Mouse (Mus musculus): ENCODE results near the gene Tcp11. TPM values are rescaled to one million over a fixed set of nuclear protein-coding genes. Genes with fewer than 3 reads are reported as not detected.

The Tcp11 gene
- polyA plus RNA-seq, 1 experiment from 2014 or later = 1.5 TPM

DNA sequence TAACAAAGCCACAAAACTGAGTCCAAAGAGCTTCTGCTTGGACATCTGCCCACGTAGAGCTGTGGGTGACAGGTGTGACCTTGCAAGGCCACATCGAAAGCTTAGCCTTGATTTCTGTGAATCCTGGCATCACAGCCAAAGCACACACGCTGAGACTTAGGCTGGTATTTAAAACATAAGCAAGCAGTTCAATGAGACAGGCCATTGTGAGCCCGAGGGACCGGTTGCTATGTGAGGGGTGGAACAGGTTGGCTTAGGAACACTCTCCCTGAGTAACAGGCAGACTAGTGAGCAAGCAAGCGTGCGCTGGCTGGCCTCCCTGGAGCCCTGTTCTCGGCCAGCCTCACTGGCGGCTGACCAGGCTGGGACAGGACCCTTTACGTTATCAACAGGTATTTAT is 58.5 kb downstream of the Tcp11 start:
- Histone ChIP-seq H3K9me3 (no peaks in the 10 kb centered on the region), H3K9ac (no peak overlapping the region), H3K4me3 (no peak overlapping the region), H3K4me2 (no peak overlapping the region), H3K27me3 (no peaks in the 10 kb centered on the region), H3K4me1 (replicated peaks) (peaks cover 84% of the 10 kb centered on the region), H3K27ac (replicated peaks) (peak overlapping the region; percentile 18), H3K36me3 (no peaks in the 10 kb centered on the region)
- no peak for ATAC-seq (ENCODE audit: low FRiP score, low read depth)
- WGBS = 54% methylated on average over 10 of the region's 10 CpGs

DNA sequence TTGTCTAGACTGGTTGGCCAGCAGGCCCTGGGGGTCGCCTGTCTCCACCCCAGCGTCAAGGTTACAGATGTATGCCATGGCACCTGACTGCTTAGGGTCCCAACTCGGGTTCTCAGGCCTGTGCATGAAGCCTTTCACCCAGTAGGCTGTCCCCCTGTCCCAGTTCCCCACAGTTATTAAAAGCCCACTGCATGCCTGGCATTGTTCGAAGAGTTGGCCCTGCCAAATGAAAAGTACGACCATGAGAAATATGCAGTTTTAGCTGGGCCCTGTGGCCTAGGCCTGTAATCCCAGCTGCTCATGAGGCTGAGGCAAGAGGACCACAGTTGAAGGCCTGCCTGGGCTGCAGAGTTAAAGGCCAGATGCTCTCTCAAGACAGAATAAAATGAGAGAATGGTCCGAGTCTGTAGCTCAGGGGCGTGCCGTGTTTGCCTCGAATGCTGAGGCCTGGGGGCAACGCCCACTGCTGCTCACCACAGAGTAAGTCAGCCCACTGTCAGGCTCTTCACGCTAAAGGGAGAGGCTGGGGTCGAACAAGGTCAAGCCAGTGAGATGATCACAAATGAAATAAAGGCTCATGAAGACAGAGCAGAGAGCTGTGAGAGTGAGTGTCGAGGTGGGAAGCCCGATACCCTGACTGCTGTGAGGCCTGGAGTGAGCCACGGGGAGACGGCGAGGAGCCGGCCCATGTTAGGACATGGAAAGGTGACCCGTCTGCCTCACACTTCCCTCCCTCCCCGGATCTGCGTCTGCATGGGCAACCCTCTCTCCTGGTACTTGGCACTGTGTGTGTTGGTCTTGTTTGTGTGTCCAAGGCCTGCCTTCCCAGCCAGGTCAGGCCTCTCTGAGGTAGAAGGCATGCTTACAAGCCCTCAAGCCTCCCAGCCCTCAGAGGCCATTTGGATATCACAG is 60.4 kb downstream of the Tcp11 start:
- no peak overlapping the region for H3K4me2 ChIP-seq
- no peaks in the 10 kb centered on the region for H3K36me3 ChIP-seq
- no peak overlapping the region for H3K27ac ChIP-seq (replicated peaks)
- H3K4me3 ChIP-seq = no peak overlapping the region
- peaks cover 70% of the 10 kb centered on the region for H3K4me1 ChIP-seq (replicated peaks)
- no peaks in the 10 kb centered on the region for H3K9me3 ChIP-seq
- no peaks in the 10 kb centered on the region for H3K27me3 ChIP-seq
- ATAC-seq (ENCODE audit: low FRiP score, low read depth) = no peak
- 65% methylated on average over 21 of the region's 21 CpGs for WGBS
- H3K9ac ChIP-seq = no peak overlapping the region

DNA sequence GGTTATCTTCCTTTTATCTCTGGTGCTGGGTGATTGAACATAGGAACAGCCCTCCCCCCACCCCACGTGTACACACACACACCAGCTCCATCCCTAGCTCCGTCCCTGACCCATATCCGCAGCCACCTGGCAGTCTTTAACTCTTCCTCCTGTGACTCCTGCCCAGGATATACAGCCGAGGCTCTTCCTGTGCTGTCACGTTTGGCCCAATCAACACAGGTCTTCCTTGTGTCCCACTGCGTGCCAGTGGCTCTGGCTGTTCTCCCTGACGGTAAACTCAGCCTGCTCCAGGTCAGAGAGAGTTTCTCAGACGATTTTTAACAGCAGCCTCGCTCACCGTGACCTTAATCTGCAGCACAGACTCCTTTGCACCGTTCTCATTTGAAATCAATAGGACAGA is 61.7 kb downstream of the Tcp11 start:
- no peaks in the 10 kb centered on the region for H3K27me3 ChIP-seq
- peaks cover 61% of the 10 kb centered on the region for H3K4me1 ChIP-seq (replicated peaks)
- H3K27ac ChIP-seq (replicated peaks) = 0 out of 2 replicates have a peak overlapping the region, but pooled peaks have one; percentile 9
- no peak overlapping the region for H3K9ac ChIP-seq
- no peak overlapping the region for H3K4me2 ChIP-seq
- WGBS = 54% methylated on average over 11 of the region's 11 CpGs
- H3K9me3 ChIP-seq = no peaks in the 10 kb centered on the region
- no peaks in the 10 kb centered on the region for H3K36me3 ChIP-seq
- no peak for ATAC-seq (ENCODE audit: low FRiP score, low read depth)
- no peak overlapping the region for H3K4me3 ChIP-seq

- Histone ChIP-seq H3K4me1 (replicated peaks) (peaks cover 61% of the 10 kb centered on the region), H3K36me3 (no peaks in the 10 kb centered on the region), H3K4me2 (no peak overlapping the region), H3K27me3 (no peaks in the 10 kb centered on the region), H3K4me3 (no peak overlapping the region), H3K9me3 (no peaks in the 10 kb centered on the region), H3K9ac (no peak overlapping the region), H3K27ac (replicated peaks) (no peak overlapping the region)
- no peak for ATAC-seq (ENCODE audit: low FRiP score, low read depth)
- WGBS = 43% methylated on average over 6 of the region's 6 CpGs
Observed at GRCm38 (mm10) chr17:28018344-28018743, 62.1 kb downstream of the Tcp11 start.

Other genes starting within 250 kb of the Tcp11 start
- gene Snrpc, start 242.5 kb downstream of the Tcp11 start, polyA plus RNA-seq (2015; fragmentation: Nextera tagmentation; extraction: Ambion mirVana) = 216 and 230 TPM in 2 replicates
- gene Uhrf1bp1, start 224.2 kb downstream of the Tcp11 start, polyA plus RNA-seq (2015; fragmentation: Nextera tagmentation; extraction: Ambion mirVana) = 6.4 and 7.6 TPM in 2 replicates
- gene Anks1, start 171.3 kb downstream of the Tcp11 start, polyA plus RNA-seq (2015; fragmentation: Nextera tagmentation; extraction: Ambion mirVana) = 48.4 and 54.6 TPM in 2 replicates
- 56.4 and 59.6 TPM in 2 replicates for gene Taf11, start 170.8 kb downstream of the Tcp11 start, polyA plus RNA-seq (2015; fragmentation: Nextera tagmentation; extraction: Ambion mirVana)
- 3.7 and 4.4 TPM in 2 replicates for gene Scube3, start 61.5 kb upstream of the Tcp11 start, polyA plus RNA-seq (2015; fragmentation: Nextera tagmentation; extraction: Ambion mirVana)
- gene Zfp523, start 96.5 kb upstream of the Tcp11 start, polyA plus RNA-seq (2015; fragmentation: Nextera tagmentation; extraction: Ambion mirVana) = 48.1 and 53.1 TPM in 2 replicates
- gene Def6, start 127.1 kb upstream of the Tcp11 start, polyA plus RNA-seq (2015; fragmentation: Nextera tagmentation; extraction: Ambion mirVana) = 6.4 and 8.9 TPM in 2 replicates
- 1.8 and 2.2 TPM in 2 replicates for gene Ppard, start 152.1 kb upstream of the Tcp11 start, polyA plus RNA-seq (2015; fragmentation: Nextera tagmentation; extraction: Ambion mirVana)
- 25.5 and 26.2 TPM in 2 replicates for gene Fance, start 232.9 kb upstream of the Tcp11 start, polyA plus RNA-seq (2015; fragmentation: Nextera tagmentation; extraction: Ambion mirVana)
- 318 and 325 TPM in 2 replicates for gene Rpl10a, start 247.8 kb upstream of the Tcp11 start, polyA plus RNA-seq (2015; fragmentation: Nextera tagmentation; extraction: Ambion mirVana)

All from hindbrain, embryonic 15.5 days (tissue).